Mouse (Mus musculus) limb, embryonic 10.5 days (tissue): ENCODE results near the gene Acap2. TPM values are rescaled to one million over a fixed set of nuclear protein-coding genes. Genes with fewer than 3 reads are reported as not detected.

Source experiments
- DNase-seq: peaks from one replicate; pipeline ENCODE4 v3.0.0-alpha.2; 2017; ENCODE audit warnings: low spot score
- H3K27ac ChIP-seq: fragments of 300-500 bp; sonication (generic); 2 replicates; pipeline ENCODE4 v1.5.1; 2016; ENCODE audit warnings: mild to moderate bottlenecking
- H3K27me3 ChIP-seq: fragments of 300-500 bp; sonication (generic); 2 replicates; pipeline ENCODE4 v1.6.1; 2016; ENCODE audit warnings: low read depth, mild to moderate bottlenecking; ENCODE audit not compliant: poor library complexity, severe bottlenecking
- H3K36me3 ChIP-seq: fragments of 300-500 bp; sonication (generic); 2 replicates; pipeline ENCODE4 v1.6.1; 2016; ENCODE audit warnings: mild to moderate bottlenecking, moderate library complexity
- H3K4me1 ChIP-seq: fragments of 300-500 bp; sonication (generic); 2 replicates; pipeline ENCODE4 v1.6.1; 2016
- H3K4me3 ChIP-seq: fragments of 300-500 bp; sonication (generic); 2 replicates; pipeline ENCODE4 v1.5.1; 2016; ENCODE audit warnings: mild to moderate bottlenecking, moderate library complexity
- H3K9me3 ChIP-seq: fragments of 300-500 bp; sonication (generic); replicated peaks from 2 replicates; pipeline ENCODE4 v1.6.1; 2016; ENCODE audit warnings: mild to moderate bottlenecking
- WGBS: fragments of 180-500 bp; shearing (Covaris S2); methylation state at CpG from one replicate; pipeline ENCODE4 v1.1.7; 2016; 5-methylcytosine and 5-hydroxymethylcytosine counted together
- polyA plus RNA-seq: library from polyadenylated mRNA; unstranded; fragments of >200 nt; fragmentation: Nextera tagmentation; extraction: Ambion mirVana; gene quantifications from 2 replicates; pipeline ENCODE4 v1.2.1, GENCODE M21; 2016

The Acap2 gene
- polyA plus RNA-seq, 1 experiment from 2014 or later, result 16.4 TPM

DNA sequence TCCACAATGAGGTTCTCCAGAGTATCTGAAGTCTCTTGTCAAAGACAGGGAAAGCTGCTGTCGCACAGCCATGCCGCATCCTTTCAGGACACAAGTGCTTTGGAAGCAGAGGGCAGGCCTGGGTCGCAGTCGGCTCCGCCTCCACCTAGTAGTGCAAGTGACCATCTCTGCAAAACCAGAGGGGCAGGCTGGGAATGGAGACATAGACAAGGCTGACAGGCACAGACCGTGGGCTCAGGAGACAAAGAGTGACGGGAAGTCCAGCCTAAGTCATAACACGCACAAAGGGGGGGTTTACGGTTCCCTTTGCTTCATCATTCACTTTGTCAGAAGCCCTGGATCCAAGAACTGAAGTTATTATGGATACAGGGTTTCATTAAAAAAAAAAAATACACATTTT, 107.9 kb downstream of the Acap2 start:
- WGBS, result 63% methylated on average over 9 of the region's 9 CpGs
- H3K27me3 ChIP-seq, result no peaks in the 10 kb centered on the region
- H3K4me1 ChIP-seq, result no peaks in the 10 kb centered on the region
- H3K27ac ChIP-seq, result no peak overlapping the region
- DNase-seq, result no peak
- H3K4me3 ChIP-seq, result no peak overlapping the region
- H3K9me3 ChIP-seq, result no peaks in the 10 kb centered on the region
- 0 out of 2 replicates have a peak, but pooled peaks cover 3% of the 10 kb centered on the region for H3K36me3 ChIP-seq

DNA sequence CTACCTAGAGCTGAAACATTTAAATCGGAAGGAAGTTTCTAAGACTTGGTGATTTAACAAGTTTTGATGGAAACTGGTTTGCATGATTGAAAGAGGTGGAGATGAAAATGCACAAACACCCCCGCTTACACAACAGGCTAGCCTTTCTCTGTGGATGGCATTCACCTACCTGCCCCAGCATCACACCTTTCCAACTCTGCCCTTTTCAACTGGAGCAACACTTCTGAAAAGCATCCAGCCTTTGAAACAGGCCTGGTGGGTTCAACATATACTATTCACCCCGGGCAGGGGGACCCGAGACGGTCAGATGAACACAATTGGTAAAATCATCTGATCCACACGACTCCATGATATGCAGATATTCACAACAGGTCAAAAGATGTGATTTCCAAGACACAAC, 119.2 kb downstream of the Acap2 start:
- H3K36me3 ChIP-seq, result peaks cover 11% of the 10 kb centered on the region; the same call in 1 of the 2 replicates
- peaks cover 28% of the 10 kb centered on the region for H3K4me1 ChIP-seq
- no peaks in the 10 kb centered on the region for H3K27me3 ChIP-seq
- peak overlapping the region; percentile 90; the same call in 1 of the 2 replicates for H3K27ac ChIP-seq
- 69% methylated on average over 6 of the region's 6 CpGs for WGBS
- peak overlapping the region; percentile 83; the same call in 1 of the 2 replicates for H3K4me3 ChIP-seq
- no peaks in the 10 kb centered on the region for H3K9me3 ChIP-seq
- no peak for DNase-seq

DNA sequence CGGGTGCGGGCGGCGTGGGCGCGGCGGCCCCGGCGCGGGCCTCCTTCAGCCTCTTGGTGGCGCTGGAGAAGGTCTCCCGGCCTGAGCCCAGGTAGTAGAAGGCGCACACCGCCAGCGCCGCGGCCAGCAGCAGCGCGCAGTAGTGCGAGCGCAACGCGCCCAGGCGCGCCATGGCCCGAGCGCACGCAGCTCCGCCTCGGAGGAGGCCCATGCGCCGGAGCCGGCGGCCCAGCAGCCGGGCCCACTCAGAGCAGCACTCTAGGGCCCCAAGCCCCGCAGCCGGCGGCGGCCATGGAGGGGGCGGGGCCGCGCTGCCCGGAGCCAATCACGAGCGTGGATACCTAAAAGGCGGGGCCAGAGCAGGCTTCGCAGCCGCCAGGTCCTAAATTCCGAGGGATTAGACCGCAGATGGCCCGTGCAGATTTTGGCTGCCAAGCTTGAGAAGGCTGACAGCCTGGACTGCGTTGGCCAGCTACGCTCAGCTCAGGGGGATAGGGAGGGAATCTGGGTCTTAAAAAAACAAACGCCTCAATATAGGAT, 119.8 kb downstream of the Acap2 start, which contains the start of gene Xxylt1:
Xxylt1 (minus strand) TSS at position 308 of the 540 bp plus-strand sequence.
- Histone ChIP-seq H3K36me3 (peaks cover 11% of the 10 kb centered on the region; the same call in 1 of the 2 replicates), H3K9me3 (no peaks in the 10 kb centered on the region), H3K27me3 (no peaks in the 10 kb centered on the region), H3K4me1 (peaks cover 28% of the 10 kb centered on the region), H3K4me3 (peak within 1 kb of the TSS; percentile 83), H3K27ac (peak within 1 kb of the TSS; percentile 90)
- DNase-seq, result peak; percentile 94
- WGBS, result under 1% methylated on average over 52 of the region's 54 CpGs

DNA sequence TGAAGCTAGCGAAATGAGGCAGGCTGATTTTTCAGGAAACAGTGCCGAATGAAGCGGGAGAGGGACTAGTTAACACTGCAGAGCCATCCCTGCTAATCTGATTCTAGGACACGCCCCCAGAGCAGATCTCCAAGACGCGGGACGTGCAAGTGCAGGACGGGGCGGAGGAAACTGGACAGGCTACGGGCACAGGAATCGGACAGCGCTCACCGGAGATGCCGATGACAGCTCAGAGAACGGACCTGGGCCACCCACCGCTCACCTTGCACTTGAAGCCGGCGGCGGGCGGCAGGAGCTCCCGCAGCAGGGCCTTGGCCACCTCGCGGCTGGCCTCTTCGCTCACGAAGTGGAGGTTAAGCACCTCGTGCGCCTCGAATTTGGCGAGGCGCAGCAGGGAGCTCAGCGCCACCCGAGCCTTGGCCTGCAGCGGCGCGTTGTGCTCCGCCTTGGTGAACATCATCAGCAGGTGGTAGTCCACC, 120.4 kb downstream of the Acap2 start:
- peak; percentile 76 for DNase-seq
- Histone ChIP-seq H3K4me1 (peaks cover 28% of the 10 kb centered on the region), H3K4me3 (peak overlapping the region; percentile 83), H3K36me3 (peaks cover 11% of the 10 kb centered on the region; the same call in 1 of the 2 replicates), H3K27me3 (no peaks in the 10 kb centered on the region), H3K27ac (peak overlapping the region; percentile 90), H3K9me3 (no peaks in the 10 kb centered on the region)
- under 1% methylated on average over 36 of the region's 36 CpGs for WGBS

DNA sequence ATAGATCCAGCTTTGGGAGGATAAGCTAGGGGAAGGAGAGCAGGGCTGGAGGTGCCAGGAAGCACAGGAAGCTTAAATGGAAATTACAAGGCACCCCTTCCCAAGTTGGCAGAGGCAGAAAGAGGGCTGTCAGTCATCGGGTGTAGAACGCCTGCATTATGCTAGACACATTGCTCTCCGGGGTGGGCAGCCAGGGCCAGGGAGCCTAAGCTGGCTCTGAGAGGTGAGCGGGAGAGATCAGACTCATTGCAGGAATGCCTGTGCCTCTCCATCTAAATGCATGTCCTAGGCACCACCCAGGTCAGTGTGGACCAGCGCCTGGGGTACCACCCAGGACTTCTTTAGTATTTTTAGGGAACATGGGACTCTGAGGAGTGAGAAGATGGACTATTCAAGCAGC, 123.6 kb downstream of the Acap2 start:
- Histone ChIP-seq H3K4me1 (peaks cover 28% of the 10 kb centered on the region), H3K27me3 (no peaks in the 10 kb centered on the region), H3K4me3 (no peak overlapping the region), H3K9me3 (no peaks in the 10 kb centered on the region), H3K27ac (no peak overlapping the region), H3K36me3 (peaks cover 11% of the 10 kb centered on the region; the same call in 1 of the 2 replicates)
- DNase-seq, result no peak
- 95% methylated on average over 5 of the region's 5 CpGs for WGBS

GRCm38 (mm10) chr16:31076436-31076835, 124.6 kb downstream of the Acap2 start:
- 86% methylated on average over 8 of the region's 8 CpGs for WGBS
- H3K4me1 ChIP-seq, result peaks cover 22% of the 10 kb centered on the region
- H3K9me3 ChIP-seq, result no peaks in the 10 kb centered on the region
- H3K36me3 ChIP-seq, result peaks cover 11% of the 10 kb centered on the region; the same call in 1 of the 2 replicates
- H3K27me3 ChIP-seq, result no peaks in the 10 kb centered on the region
- H3K27ac ChIP-seq, result no peak overlapping the region
- no peak overlapping the region for H3K4me3 ChIP-seq
- no peak for DNase-seq

DNA sequence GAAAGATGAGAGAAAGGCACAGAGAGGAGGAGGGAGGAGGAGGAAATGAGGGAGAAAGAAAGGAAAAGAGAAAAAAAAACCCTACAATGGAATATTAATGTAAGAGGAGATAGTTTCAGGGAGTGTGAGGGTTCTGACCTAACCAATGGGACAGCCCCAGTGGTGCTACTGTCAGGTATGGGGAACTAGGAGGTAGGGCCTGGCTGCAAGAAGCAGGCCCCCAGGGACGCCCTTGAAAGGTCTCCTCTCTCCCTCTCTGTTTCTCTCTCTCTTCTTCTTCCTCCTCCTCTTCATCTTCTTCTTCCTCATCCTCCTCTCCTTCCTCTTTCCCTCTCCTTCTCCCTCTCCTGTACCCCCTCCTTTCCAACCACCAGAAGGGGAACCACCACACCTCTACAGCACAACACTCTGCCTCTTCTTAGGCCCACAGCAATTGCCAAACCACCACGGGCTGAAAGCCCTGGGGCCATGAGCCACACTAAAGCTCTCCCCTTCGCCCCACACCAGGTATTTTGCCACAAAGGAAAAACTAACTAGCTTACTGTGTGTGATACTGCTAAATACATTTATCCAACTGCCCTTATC, 126.6 kb downstream of the Acap2 start:
- 78% methylated on average over 3 of the region's 3 CpGs for WGBS
- H3K4me3 ChIP-seq, result no peak overlapping the region
- peaks cover 11% of the 10 kb centered on the region; the same call in 1 of the 2 replicates for H3K36me3 ChIP-seq
- H3K27me3 ChIP-seq, result no peaks in the 10 kb centered on the region
- no peaks in the 10 kb centered on the region for H3K9me3 ChIP-seq
- no peak for DNase-seq
- H3K4me1 ChIP-seq, result peaks cover 23% of the 10 kb centered on the region
- no peak overlapping the region for H3K27ac ChIP-seq

DNA sequence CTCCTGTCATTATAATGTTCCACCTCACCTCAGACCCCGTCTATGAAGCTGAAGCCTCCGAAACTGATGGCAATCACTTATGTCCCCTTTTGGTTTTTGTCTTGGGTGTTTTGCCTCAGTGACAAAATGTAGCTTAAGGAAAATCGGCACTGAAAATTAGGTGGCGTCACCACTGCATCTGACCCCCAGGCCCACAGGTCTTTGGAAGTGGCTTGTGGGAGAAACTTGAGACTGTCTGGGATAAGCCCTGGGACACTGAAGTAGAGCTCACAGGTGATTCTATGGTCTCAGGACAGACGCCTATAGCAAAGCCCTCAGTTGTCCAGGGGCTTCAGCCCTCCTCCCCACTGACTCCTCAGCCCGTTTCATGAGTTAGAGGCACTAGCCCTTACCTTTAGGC, 129.3 kb downstream of the Acap2 start:
- Histone ChIP-seq H3K27me3 (no peaks in the 10 kb centered on the region), H3K36me3 (no peaks in the 10 kb centered on the region), H3K4me3 (no peak overlapping the region), H3K27ac (no peak overlapping the region), H3K4me1 (peaks cover 46% of the 10 kb centered on the region), H3K9me3 (no peaks in the 10 kb centered on the region)
- WGBS, result 90% methylated on average over 6 of the region's 6 CpGs
- no peak for DNase-seq

- DNase-seq, result peak; percentile 97
- Histone ChIP-seq H3K9me3 (no peaks in the 10 kb centered on the region), H3K36me3 (no peaks in the 10 kb centered on the region), H3K27me3 (no peaks in the 10 kb centered on the region), H3K4me1 (peaks cover 54% of the 10 kb centered on the region), H3K4me3 (peak overlapping the region; percentile 22; the same call in 1 of the 2 replicates), H3K27ac (peak overlapping the region; percentile 66)
- WGBS, result 8% methylated on average over 19 of the region's 21 CpGs
Observed at GRCm38 (mm10) chr16:31070358-31071133, 130.5 kb downstream of the Acap2 start.

GRCm38 (mm10) chr16:31069211-31070166, 131.6 kb downstream of the Acap2 start:
- 77% methylated on average over 14 of the region's 14 CpGs for WGBS
- Histone ChIP-seq H3K9me3 (no peaks in the 10 kb centered on the region), H3K27me3 (no peaks in the 10 kb centered on the region), H3K4me3 (no peak overlapping the region), H3K36me3 (no peaks in the 10 kb centered on the region), H3K27ac (peak overlapping the region; percentile 66; the same call in 1 of the 2 replicates), H3K4me1 (peaks cover 54% of the 10 kb centered on the region)
- DNase-seq, result no peak

- no peaks in the 10 kb centered on the region for H3K9me3 ChIP-seq
- peak overlapping the region; percentile 33; the same call in 1 of the 2 replicates for H3K27ac ChIP-seq
- no peak overlapping the region for H3K4me3 ChIP-seq
- no peaks in the 10 kb centered on the region for H3K27me3 ChIP-seq
- H3K36me3 ChIP-seq, result 0 out of 2 replicates have a peak, but pooled peaks cover 3% of the 10 kb centered on the region
- DNase-seq, result no peak
- WGBS, result 74% methylated on average over 7 of the region's 7 CpGs
- peaks cover 58% of the 10 kb centered on the region for H3K4me1 ChIP-seq
Observed at GRCm38 (mm10) chr16:31068280-31068679, 132.8 kb downstream of the Acap2 start.
